Mouse (Mus musculus) ES-E14 (cell line): ENCODE results near the gene Gm49601. TPM values are rescaled to one million over a fixed set of nuclear protein-coding genes. Genes with fewer than 3 reads are reported as not detected.

Experiments
- DNase-seq: peaks from one replicate; pipeline ENCODE4 v3.0.0-alpha.2; 2013; ENCODE audit warnings: low read depth, low spot score
- H3K27ac ChIP-seq: 2 replicates; pipeline ENCODE4 v1.5.1; 2012; ENCODE audit warnings: low read depth, mild to moderate bottlenecking, low read length, moderate library complexity, mixed read lengths; ENCODE audit not compliant: poor library complexity, insufficient read depth, severe bottlenecking
- H3K36me3 ChIP-seq: 2 replicates; pipeline ENCODE4 v1.6.1; 2012; ENCODE audit warnings: mild to moderate bottlenecking, low read length, moderate library complexity, mixed read lengths; ENCODE audit not compliant: control insufficient read depth, poor library complexity, insufficient read depth, severe bottlenecking
- H3K4me1 ChIP-seq, 2 experiments: fragments of 150-350 bp in 1 of 2; sonication (generic) in 1 of 2; 2 replicates each; pipeline ENCODE4 v1.6.1; 2012; ENCODE audit warnings: low read length in 2 of 2, mild to moderate bottlenecking in 1 of 2, mixed read lengths in 1 of 2; ENCODE audit not compliant: control insufficient read depth in 2 of 2, insufficient read depth in 2 of 2, poor library complexity in 1 of 2
- H3K4me3 ChIP-seq, 2 experiments: fragments of 150-350 bp in 1 of 2; sonication (generic) in 1 of 2; 2 replicates each; pipeline ENCODE4 v1.5.1; 2012; ENCODE audit warnings: low read length in 2 of 2, low read depth in 1 of 2, mild to moderate bottlenecking in 1 of 2, mixed read lengths in 1 of 2; ENCODE audit not compliant: insufficient read depth in 1 of 2, poor library complexity in 1 of 2, severe bottlenecking in 1 of 2
- H3K9ac ChIP-seq: 2 replicates; pipeline ENCODE4 v1.6.1; 2012; ENCODE audit warnings: low read depth, mild to moderate bottlenecking, low read length, mixed read lengths; ENCODE audit not compliant: poor library complexity, insufficient read depth, severe bottlenecking
- H3K9me3 ChIP-seq: fragments of 150-350 bp; sonication (generic); 2 replicates; pipeline ENCODE4 v1.6.1; 2012; ENCODE audit warnings: low read depth, mild to moderate bottlenecking, low read length; ENCODE audit not compliant: control insufficient read depth, insufficient read depth
- CHD2 ChIP-seq: IDR thresholded peaks from 2 replicates; pipeline ENCODE4 v1.6.1; 2014; ENCODE audit warnings: mild to moderate bottlenecking, low read depth, low read length, inconsistent platforms
- HCFC1 ChIP-seq: IDR thresholded peaks from 2 replicates; pipeline ENCODE4 v1.6.1; 2012; ENCODE audit warnings: low read length, inconsistent platforms, borderline replicate concordance; ENCODE audit not compliant: insufficient read depth
- MAFK ChIP-seq: IDR thresholded peaks from 2 replicates; pipeline ENCODE4 v1.6.1; 2014; ENCODE audit warnings: mild to moderate bottlenecking, low read depth, low read length, inconsistent platforms; ENCODE audit not compliant: insufficient read depth
- ZC3H11A ChIP-seq: IDR thresholded peaks from 2 replicates; pipeline ENCODE4 v1.6.1; 2012; ENCODE audit warnings: low read depth, mild to moderate bottlenecking, inconsistent platforms, low read length, borderline replicate concordance
- ZNF384 ChIP-seq: IDR thresholded peaks from 2 replicates; pipeline ENCODE4 v1.6.1; 2012; ENCODE audit warnings: low read depth, low read length, inconsistent platforms
- in situ Hi-C, 2 experiments: fragments of 600-800 bp; cut with MboI; formaldehyde crosslinking; loops; one replicate each; pipeline ENCODE4 v1.15.1; 2025; ENCODE audit warnings: low sequenced_read_pairs in 2 of 2, inconsistent platforms in 1 of 2; ENCODE audit not compliant: unreplicated experiment in 2 of 2
- total RNA-seq: library from RNA; depleted of rRNA; stranded (reverse); fragments of 300-350 nt; gene quantifications from 2 replicates; pipeline ENCODE4 v1.2.3, GENCODE M21; 2012

Gm49601 gene
- total RNA-seq, 1 experiment, result 1.7 TPM

DNA sequence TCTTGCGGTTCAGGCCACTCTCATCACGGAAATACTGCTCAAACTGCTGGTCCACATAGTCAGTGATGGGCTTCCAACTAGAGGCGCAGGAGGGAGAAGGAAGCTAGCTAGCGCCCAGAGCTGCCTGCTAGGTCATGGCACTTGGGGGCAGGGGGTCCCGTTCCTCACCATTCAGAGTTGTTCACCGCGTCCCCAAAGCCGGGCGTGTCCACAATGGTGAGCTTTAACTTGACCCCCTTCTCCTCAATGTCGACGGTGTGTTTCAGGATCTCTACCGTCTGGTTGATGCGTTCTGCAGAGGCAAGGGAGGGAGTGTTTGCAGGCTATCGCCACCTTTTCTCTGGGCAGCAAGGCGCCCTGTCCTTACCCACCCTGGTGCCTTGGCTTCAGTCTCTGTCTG is 1.6 kb downstream of the Gm49601 start:
- no peak for DNase-seq
- H3K36me3 ChIP-seq, result no peaks in the 10 kb centered on the region
- TF ChIP-seq ZC3H11A (no peak), HCFC1 (no peak), CHD2 (no peak), MAFK (no peak), ZNF384 (no peak)

DNA sequence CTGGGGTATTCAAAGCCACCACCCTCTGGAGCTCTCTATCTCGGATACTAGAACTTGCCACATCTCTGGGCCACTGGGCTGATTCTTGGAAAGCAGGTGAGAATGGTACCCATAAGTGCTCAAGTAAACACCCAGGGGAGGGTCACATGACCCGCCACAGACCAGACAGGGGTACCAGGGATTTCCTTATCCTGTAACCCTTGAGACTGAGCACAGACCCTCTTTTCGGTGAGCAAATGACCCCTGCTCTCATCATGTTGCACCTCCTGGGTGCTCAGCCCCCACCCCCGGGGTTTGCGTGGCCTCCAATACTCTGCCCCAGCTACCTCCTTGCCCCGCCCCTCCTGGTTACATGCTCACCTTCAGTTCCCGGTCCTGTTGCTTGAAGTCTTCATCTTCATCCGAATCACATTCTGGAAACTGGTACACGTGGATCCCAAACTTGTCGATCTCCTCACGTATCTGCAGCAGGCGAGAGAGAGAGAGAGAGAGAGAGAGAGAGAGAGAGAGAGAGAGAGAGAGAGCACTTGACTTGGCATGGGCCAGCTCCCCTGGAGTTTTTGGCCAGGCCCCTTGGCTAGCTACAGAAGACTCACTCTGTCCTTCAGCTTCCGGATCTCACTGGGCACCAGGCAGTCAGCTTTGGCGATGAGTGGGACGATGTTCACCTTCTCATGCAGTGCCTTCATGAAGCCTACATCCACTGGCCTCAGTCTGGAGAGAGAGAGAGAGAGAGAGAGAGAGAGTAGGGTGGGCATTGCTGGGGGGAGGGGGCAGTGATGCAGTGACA is 2.3 kb downstream of the Gm49601 start:
- Histone ChIP-seq H3K36me3 (no peaks in the 10 kb centered on the region), H3K27ac (no peak overlapping the region), H3K4me3 (no peak overlapping the region), H3K9ac (no peak overlapping the region), H3K4me1 (peaks cover 0 to 11% of the 10 kb centered on the region in 2 experiments; a peak in 1 of 4 replicates), H3K9me3 (no peaks in the 10 kb centered on the region)
- TF ChIP-seq HCFC1 (no peak), ZC3H11A (no peak), CHD2 (no peak), ZNF384 (no peak), MAFK (no peak)
- no peak for DNase-seq
- in situ Hi-C loops, result loop anchor here in 1 of 2 experiments (5.0 to 25.0 kb wide), 3 partner anchors 42 to 812 kb away; no protein-coding TSS in a partner anchor

More for the DNA sequence above, 1.6 kb downstream of the Gm49601 start:
- H3K4me3 ChIP-seq, result no peak overlapping the region
- in situ Hi-C loops, result loop anchor here in 1 of 2 experiments (5.0 to 25.0 kb wide), 3 partner anchors 42 to 812 kb away; no protein-coding TSS in a partner anchor
- no peak overlapping the region for H3K27ac ChIP-seq
- no peaks in the 10 kb centered on the region for H3K9me3 ChIP-seq
- H3K4me1 ChIP-seq, result peaks cover 0 to 11% of the 10 kb centered on the region in 2 experiments; a peak in 1 of 4 replicates
- H3K9ac ChIP-seq, result no peak overlapping the region

DNA sequence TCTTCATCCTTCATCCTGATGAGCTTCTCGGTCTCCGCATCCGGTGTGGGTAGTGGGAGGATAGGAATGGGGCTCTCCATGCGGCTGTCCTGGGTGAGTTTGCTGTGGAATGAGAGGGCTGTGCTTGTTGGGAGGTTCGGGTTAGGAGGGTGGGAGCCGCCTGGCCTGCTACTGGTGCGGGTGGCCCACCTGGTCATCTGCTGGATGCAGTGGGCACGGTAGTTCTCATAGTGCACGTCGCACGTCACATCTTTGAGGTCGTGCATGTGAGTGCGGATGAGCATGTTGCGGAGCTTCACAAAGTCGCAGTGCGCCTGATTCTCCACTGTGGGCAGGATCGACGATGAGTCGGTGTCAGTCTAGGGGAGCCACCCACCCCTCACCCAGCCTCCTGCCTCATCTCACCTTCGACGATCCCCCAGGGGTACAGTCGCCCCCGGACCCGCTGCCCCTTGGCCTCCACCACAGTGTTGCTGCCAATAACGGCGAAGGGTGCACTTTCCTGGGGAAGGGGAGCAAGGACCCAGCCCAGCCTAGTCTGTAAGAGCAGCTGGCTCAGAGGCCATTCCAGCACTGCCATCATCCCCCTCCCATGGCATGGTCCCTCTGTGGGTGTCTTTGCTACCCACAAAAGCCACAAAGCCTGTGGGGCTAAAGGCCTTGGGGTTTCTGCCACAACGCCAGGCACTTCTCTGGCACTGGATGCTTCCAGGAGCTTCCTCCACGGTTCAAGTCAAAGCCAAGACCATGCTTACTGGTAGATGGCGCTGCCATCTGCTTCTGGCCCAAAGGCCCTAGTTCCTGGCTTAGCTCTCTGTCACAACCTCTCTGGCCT is 3.1 kb downstream of the Gm49601 start:
- Histone ChIP-seq H3K27ac (no peak overlapping the region), H3K4me3 (peak overlapping the region in 1 of 2 experiments; percentile 11; a peak in 1 of 4 replicates), H3K36me3 (no peaks in the 10 kb centered on the region), H3K4me1 (peaks cover 0 to 11% of the 10 kb centered on the region in 2 experiments; a peak in 1 of 4 replicates), H3K9ac (no peak overlapping the region), H3K9me3 (no peaks in the 10 kb centered on the region)
- TF ChIP-seq ZNF384 (no peak), MAFK (no peak), HCFC1 (no peak), ZC3H11A (no peak), CHD2 (no peak)
- DNase-seq, result no peak
- in situ Hi-C loops, result loop anchor here in 1 of 2 experiments (5.0 to 25.0 kb wide), 3 partner anchors 41 to 811 kb away; no protein-coding TSS in a partner anchor

DNA sequence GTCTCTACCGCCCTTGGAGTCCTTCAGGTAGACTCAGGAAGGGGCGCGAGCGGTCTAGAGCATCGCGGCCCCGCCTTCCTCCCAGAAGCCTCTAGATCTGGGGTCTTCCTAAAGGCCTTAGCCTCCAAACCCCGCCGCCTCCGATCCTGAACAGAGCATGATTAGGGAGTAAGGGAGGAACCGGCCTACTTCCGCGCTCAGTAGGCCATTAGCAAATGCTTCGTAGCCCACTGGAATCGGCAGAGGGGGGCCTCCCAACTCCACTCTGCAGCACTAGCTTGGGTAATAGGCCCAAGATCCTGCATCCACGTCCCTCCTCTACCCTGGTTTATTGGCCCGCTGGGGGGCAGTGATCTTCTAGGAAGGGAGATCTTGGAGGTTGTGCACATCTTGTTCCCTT is 4.2 kb downstream of the Gm49601 start, which contains the start of gene Gp1bb:
Gene Gp1bb (minus strand): TSS at position 385 of the 400 bp plus-strand sequence.
- no peak within 1 kb of the TSS for H3K9ac ChIP-seq
- no peaks in the 10 kb centered on the region for H3K9me3 ChIP-seq
- H3K36me3 ChIP-seq, result no peaks in the 10 kb centered on the region
- peak within 1 kb of the TSS; percentile 57 to 75 for H3K4me3 ChIP-seq
- H3K27ac ChIP-seq, result no peak within 1 kb of the TSS
- in situ Hi-C loops, result loop anchor here in 1 of 2 experiments (5.0 to 25.0 kb wide), 3 partner anchors 40 to 810 kb away; no protein-coding TSS in a partner anchor
- TF ChIP-seq MAFK, result no peak
- TF ChIP-seq CHD2, result no peak
- TF ChIP-seq HCFC1, result no peak
- no peak for TF ChIP-seq ZNF384
- TF ChIP-seq ZC3H11A, result no peak
- peaks cover 0 to 11% of the 10 kb centered on the region in 2 experiments; a peak in 1 of 4 replicates for H3K4me1 ChIP-seq
- DNase-seq, result no peak
